Mouse (Mus musculus): ENCODE measurements around the gene Tmem107. TPM values are rescaled to one million over a fixed set of nuclear protein-coding genes. Genes with fewer than 3 reads are reported as not detected.
A peak's percentile ranks its signal among the peaks of the same experiment; 100 is the strongest.

The Tmem107 gene
- polyA plus RNA-seq, 1 experiment from 2014 or later = 60.8 TPM

DNA sequence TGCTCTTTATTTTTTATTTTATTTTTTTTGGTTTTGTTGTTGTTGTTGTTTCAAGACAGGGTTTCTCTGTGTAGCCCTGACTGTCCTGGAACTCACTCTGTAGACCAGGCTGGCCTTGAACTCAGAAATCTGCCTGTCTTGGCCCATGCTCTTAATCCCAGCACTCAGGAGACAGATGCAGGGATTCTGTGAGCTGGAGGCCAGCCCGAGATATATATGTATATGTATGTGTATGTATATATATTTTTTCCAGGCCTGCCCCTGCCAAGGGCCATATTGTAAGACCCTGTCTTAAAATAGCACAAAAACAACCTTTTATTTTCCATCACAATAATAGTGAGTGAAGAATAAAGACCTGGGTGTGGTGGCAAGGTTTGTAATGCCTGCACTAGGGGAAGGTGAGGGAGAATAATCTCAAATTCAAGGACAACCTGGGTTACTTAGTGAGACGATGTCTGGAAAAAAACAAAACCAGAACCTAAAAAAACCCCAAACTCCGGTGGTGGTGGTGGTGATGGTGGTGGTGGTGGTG lies 5.1 kb upstream of the Tmem107 start:
- Histone ChIP-seq H3K9ac (ENCODE audit: low read depth, low read length) (no peak overlapping the region), H3K4me2 (ENCODE audit: low read length) (no peak overlapping the region), H3K9me3 (replicated peaks; ENCODE audit: low read length) (no peaks in the 10 kb centered on the region), H3K4me3 (replicated peaks; ENCODE audit: low read depth, low read length) (no peak overlapping the region), H3K36me3 (ENCODE audit: insufficient read depth, low read length) (no peaks in the 10 kb centered on the region), H3K27ac (no peak overlapping the region), H3K4me1 (replicated peaks; ENCODE audit: insufficient read depth, low read length) (peaks cover 29% of the 10 kb centered on the region), H3K27me3 (ENCODE audit: insufficient read depth, low read length) (no peaks in the 10 kb centered on the region)
- ATAC-seq (replicated peaks; ENCODE audit: low FRiP score, low read depth) = no peak
- TF ChIP-seq CTCF (IDR thresholded peaks at IDR 0.05; ENCODE audit: low read depth) = no peak
- WGBS = 76% methylated on average over 3 of the region's 3 CpGs
- no peak for DNase-seq (ENCODE audit: low spot score)

DNA sequence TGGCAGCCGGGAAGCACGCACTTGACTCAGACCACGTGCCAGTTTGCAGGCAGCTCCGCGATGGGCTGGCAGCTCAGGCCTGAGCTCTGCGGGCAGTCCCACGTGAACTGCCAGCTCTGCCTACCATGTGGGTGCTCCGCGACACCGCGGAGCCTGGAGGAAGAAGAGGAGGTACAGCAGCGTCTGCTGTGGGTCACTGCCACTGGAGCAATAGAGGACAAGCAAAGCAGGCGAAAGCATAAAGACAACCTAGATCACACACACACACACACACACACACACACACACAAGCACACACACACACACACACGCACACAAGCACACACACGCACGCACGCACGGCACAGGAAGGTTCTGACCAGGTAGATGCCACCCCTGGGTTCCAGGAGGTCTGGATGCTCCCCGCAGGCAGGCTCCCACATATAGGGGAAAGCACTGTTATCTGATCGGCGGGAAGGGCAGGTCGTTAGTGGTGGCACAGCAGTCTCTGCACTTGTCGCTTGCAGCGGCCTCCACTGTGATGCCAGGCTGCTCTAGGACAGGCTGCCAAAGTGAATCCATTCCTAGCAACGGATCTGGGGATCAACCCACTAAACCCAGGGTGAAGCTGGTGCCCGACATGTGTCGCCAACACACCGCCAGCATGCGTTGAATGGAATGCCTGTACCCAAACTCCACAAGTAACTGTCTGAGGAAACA lies 4.3 kb upstream of the Tmem107 start:
- Histone ChIP-seq H3K27me3 (ENCODE audit: insufficient read depth, low read length) (no peaks in the 10 kb centered on the region), H3K9me3 (replicated peaks; ENCODE audit: low read length) (no peaks in the 10 kb centered on the region), H3K4me3 (replicated peaks; ENCODE audit: low read depth, low read length) (peak overlapping the region; percentile 31), H3K27ac (0 out of 2 replicates have a peak overlapping the region, but pooled peaks have one; percentile 31), H3K4me1 (replicated peaks; ENCODE audit: insufficient read depth, low read length) (peaks cover 26% of the 10 kb centered on the region), H3K4me2 (ENCODE audit: low read length) (peak overlapping the region; percentile 67), H3K9ac (ENCODE audit: low read depth, low read length) (peak overlapping the region; percentile 44; the same call in 1 of the 2 replicates), H3K36me3 (ENCODE audit: insufficient read depth, low read length) (no peaks in the 10 kb centered on the region)
- ATAC-seq (replicated peaks; ENCODE audit: low FRiP score, low read depth) = no peak
- TF ChIP-seq CTCF (IDR thresholded peaks at IDR 0.05; ENCODE audit: low read depth) = no peak
- WGBS = 4% methylated on average over 29 of the region's 29 CpGs
- DNase-seq (ENCODE audit: low spot score) = peak; percentile 19

DNA sequence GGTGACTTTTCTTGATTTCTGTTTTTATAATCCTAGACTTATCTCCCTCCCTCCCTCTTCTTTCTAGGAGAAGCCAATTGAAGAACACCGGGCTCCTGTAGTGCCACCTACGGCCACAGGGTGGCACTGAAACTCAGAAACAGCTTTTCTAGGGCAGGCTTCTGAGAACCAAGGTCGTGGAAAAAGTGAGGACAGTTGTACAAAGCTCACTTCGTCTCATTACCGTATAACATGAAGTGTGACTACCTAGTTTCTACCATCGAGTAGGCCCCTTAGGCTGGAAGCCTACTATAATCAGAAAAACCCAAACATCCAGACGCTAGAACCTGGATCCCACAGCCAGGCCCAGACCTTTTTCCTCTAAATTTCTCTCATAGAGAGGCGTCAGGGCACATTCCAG lies 3.6 kb upstream of the Tmem107 start:
- Histone ChIP-seq H3K27ac (no peak overlapping the region; the same call in 1 of the 2 replicates), H3K9ac (ENCODE audit: low read depth, low read length) (no peak overlapping the region), H3K4me2 (ENCODE audit: low read length) (peak overlapping the region; percentile 67), H3K4me1 (replicated peaks; ENCODE audit: insufficient read depth, low read length) (peaks cover 25% of the 10 kb centered on the region; the same call in 1 of the 2 replicates), H3K36me3 (ENCODE audit: insufficient read depth, low read length) (no peaks in the 10 kb centered on the region), H3K9me3 (replicated peaks; ENCODE audit: low read length) (no peaks in the 10 kb centered on the region), H3K4me3 (replicated peaks; ENCODE audit: low read depth, low read length) (peak overlapping the region; percentile 31), H3K27me3 (ENCODE audit: insufficient read depth, low read length) (no peaks in the 10 kb centered on the region)
- DNase-seq (ENCODE audit: low spot score) (peak; percentile 97), ATAC-seq (replicated peaks; ENCODE audit: low FRiP score, low read depth) (no peak)
- peak; percentile 88 for TF ChIP-seq CTCF (IDR thresholded peaks at IDR 0.05; ENCODE audit: low read depth)
- 12% methylated on average over 8 of the region's 8 CpGs for WGBS

DNA sequence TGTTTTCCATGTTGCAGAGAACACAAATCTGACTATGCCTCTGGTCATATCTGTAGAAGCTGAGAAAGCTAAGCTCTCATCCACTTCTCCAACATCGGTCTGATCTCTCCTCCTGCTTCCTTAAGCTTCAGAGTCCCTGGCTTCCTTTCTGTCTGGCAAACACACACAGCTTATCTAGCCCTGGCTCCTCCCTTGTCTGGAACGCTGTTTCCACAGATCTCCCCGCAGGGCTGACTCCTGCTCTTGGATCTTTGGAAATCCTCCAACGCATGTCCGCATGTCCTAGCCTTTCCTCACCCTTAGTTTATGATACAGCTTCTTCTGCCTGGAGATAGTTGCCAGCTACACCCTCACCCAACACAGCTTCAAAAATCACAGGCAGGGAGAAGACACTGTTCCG lies 3.0 kb upstream of the Tmem107 start:
- H3K4me3 ChIP-seq (replicated peaks; ENCODE audit: low read depth, low read length) = no peak overlapping the region
- H3K4me1 ChIP-seq (replicated peaks; ENCODE audit: insufficient read depth, low read length) = peaks cover 25% of the 10 kb centered on the region; the same call in 1 of the 2 replicates
- no peak for ATAC-seq (replicated peaks; ENCODE audit: low FRiP score, low read depth)
- H3K27ac ChIP-seq = no peak overlapping the region
- H3K27me3 ChIP-seq (ENCODE audit: insufficient read depth, low read length) = no peaks in the 10 kb centered on the region
- H3K36me3 ChIP-seq (ENCODE audit: insufficient read depth, low read length) = no peaks in the 10 kb centered on the region
- peak; percentile 13 for DNase-seq (ENCODE audit: low spot score)
- no peaks in the 10 kb centered on the region for H3K9me3 ChIP-seq (replicated peaks; ENCODE audit: low read length)
- TF ChIP-seq CTCF (IDR thresholded peaks at IDR 0.05; ENCODE audit: low read depth) = no peak
- WGBS = 45% methylated on average over 6 of the region's 6 CpGs
- no peak overlapping the region for H3K4me2 ChIP-seq (ENCODE audit: low read length)
- no peak overlapping the region for H3K9ac ChIP-seq (ENCODE audit: low read depth, low read length)

DNA sequence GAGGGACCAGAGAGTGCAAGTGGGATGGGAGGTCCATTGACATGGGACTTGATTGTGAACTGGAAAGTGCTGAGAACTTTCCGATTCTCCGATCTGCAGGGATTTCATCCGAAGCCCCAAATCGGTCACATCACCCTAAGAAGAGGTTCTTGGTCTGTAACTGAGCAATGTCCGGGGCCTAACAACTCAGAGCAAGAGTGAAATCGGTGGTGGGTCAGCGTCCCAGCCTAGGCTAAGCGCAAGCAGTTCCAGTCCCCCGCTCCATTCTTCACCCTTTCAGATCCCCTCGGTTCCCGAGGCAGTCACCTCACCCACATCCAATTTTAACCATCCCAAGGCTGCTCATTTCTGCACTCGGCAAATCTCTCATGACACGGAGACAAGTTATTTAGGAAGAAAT lies 513 bp upstream of the Tmem107 start:
- DNase-seq (ENCODE audit: low spot score) = peak; percentile 51
- H3K36me3 ChIP-seq (ENCODE audit: insufficient read depth, low read length) = no peaks in the 10 kb centered on the region
- ATAC-seq (replicated peaks; ENCODE audit: low FRiP score, low read depth) = no peak
- under 1% methylated on average over 13 of the region's 13 CpGs for WGBS
- peak overlapping the region; percentile 58 for H3K4me3 ChIP-seq (replicated peaks; ENCODE audit: low read depth, low read length)
- H3K9ac ChIP-seq (ENCODE audit: low read depth, low read length) = peak overlapping the region; percentile 77
- no peak for TF ChIP-seq CTCF (IDR thresholded peaks at IDR 0.05; ENCODE audit: low read depth)
- no peaks in the 10 kb centered on the region for H3K27me3 ChIP-seq (ENCODE audit: insufficient read depth, low read length)
- H3K27ac ChIP-seq = peak overlapping the region; percentile 92
- H3K4me2 ChIP-seq (ENCODE audit: low read length) = peak overlapping the region; percentile 85
- H3K9me3 ChIP-seq (replicated peaks; ENCODE audit: low read length) = no peaks in the 10 kb centered on the region
- peaks cover 20% of the 10 kb centered on the region; the same call in 1 of the 2 replicates for H3K4me1 ChIP-seq (replicated peaks; ENCODE audit: insufficient read depth, low read length)

DNA sequence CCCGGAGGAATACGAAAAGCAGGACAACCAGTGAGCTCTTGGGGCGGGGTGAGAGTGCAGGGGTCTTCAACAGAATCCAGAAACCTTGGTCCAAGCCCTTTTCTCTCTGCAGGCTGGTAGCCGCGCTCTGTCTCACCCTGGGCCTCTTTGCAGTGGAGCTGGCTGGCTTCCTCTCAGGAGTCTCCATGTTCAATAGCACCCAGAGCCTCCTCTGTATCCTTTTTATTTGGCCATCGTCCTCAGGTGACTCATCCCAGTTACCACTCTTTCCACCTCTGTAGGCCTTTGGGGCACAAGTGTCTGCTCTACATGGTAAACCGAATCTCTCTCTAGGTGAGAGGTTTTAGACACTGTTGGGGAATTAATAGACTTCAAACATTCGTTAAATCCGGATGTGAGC lies 656 bp downstream of the Tmem107 start:
- H3K4me1 ChIP-seq (replicated peaks; ENCODE audit: insufficient read depth, low read length) = peaks cover 16% of the 10 kb centered on the region; the same call in 1 of the 2 replicates
- H3K27ac ChIP-seq = peak overlapping the region; percentile 92
- no peak for TF ChIP-seq CTCF (IDR thresholded peaks at IDR 0.05; ENCODE audit: low read depth)
- H3K4me2 ChIP-seq (ENCODE audit: low read length) = peak overlapping the region; percentile 85
- no peaks in the 10 kb centered on the region for H3K36me3 ChIP-seq (ENCODE audit: insufficient read depth, low read length)
- no peaks in the 10 kb centered on the region for H3K27me3 ChIP-seq (ENCODE audit: insufficient read depth, low read length)
- 22% methylated on average over 9 of the region's 9 CpGs for WGBS
- peak overlapping the region; percentile 77 for H3K9ac ChIP-seq (ENCODE audit: low read depth, low read length)
- H3K9me3 ChIP-seq (replicated peaks; ENCODE audit: low read length) = no peaks in the 10 kb centered on the region
- H3K4me3 ChIP-seq (replicated peaks; ENCODE audit: low read depth, low read length) = peak overlapping the region; percentile 58
- no peak for DNase-seq (ENCODE audit: low spot score)
- no peak for ATAC-seq (replicated peaks; ENCODE audit: low FRiP score, low read depth)
